Mouse (Mus musculus) liver, adult (tissue): ENCODE data around the gene Vmn1r155.
"Not testable (repeated sequence)": the region's sequence is repeated elsewhere in the genome, so short reads cannot be mapped to it uniquely, and the experiment has no call there.

Source experiments
- GATA4 ChIP-seq: IDR thresholded peaks from 2 replicates; pipeline ENCODE4 v1.6.1; 2014; ENCODE audit warnings: mild to moderate bottlenecking, low read length; ENCODE audit not compliant: insufficient replicate concordance

The Vmn1r155 gene

DNA sequence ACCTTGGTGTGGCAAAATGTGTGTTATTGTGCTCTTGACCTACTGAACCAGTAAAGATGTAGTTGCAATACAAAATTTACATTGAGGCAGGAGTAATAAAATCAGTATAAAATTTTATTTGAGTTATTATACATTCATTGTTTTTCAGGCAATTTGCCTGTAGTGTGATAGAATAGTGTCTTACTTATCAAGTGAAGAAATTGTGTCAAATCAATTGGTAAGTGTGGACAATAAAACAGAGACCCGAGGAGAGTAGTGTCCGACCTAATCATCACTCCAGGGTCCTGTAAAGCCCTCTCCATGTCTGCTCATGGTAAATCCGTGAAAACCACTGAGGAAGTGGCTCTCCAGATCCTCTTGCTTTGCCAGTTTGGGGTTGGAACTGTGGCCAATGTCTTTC, at the start of gene Vmn1r155:
Gene Vmn1r155, plus strand, starts transcription at position 301 of the 400 bp plus-strand sequence.
- not testable (repeated sequence) for TF ChIP-seq GATA4

DNA sequence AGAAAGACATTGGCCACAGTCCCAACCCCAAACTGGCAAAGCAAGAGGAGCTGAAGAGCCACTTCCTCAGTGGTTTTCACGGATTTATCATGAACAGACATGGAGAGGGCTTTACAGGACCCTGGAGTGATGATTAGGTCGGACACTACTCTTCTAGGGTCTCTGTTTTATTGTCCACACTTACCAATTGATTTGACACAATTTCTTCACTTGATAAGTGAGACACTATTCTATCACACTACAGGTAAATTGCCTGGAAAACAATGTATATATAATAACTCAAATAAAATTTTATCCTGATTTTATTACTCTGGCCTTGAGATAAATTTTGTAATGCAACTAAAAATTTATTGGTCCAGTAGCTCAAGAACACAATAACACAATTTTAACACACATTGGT, 34.4 kb downstream of the Vmn1r155 start, which contains the start of gene Gm8693:
Gene Gm8693, minus strand, starts transcription at position 101 of the 400 bp plus-strand sequence.
- not testable (repeated sequence) for TF ChIP-seq GATA4
